Mouse (Mus musculus) CH12.LX (cell line): ENCODE data around the gene Cacul1. TPM values are rescaled to one million over a fixed set of nuclear protein-coding genes. Genes with fewer than 3 reads are reported as not detected.
A peak's percentile ranks its signal among the peaks of the same experiment; 100 is the strongest.

ENCODE experiments used
- DNase-seq: peaks from one replicate; pipeline ENCODE4 v3.0.0-alpha.2; 2013; ENCODE audit errors: extremely low read depth
- H3K27ac ChIP-seq: 2 replicates; pipeline ENCODE4 v1.5.1; 2012; ENCODE audit warnings: low read depth, mild to moderate bottlenecking, control low read depth, moderate library complexity; ENCODE audit not compliant: insufficient read depth
- H3K27me3 ChIP-seq: replicated peaks from 2 replicates; pipeline ENCODE3; 2012; ENCODE audit warnings: inconsistent platforms
- H3K36me3 ChIP-seq, 2 experiments: replicated peaks in 1 of 2; 2 replicates each; pipeline versions ENCODE3 to v1.6.1; 2012; ENCODE audit warnings: inconsistent platforms in 1 of 2, low read length in 1 of 2, mild to moderate bottlenecking in 1 of 2, mixed read lengths in 1 of 2, moderate library complexity in 1 of 2; ENCODE audit not compliant: control insufficient read depth in 1 of 2, insufficient read depth in 1 of 2
- H3K4me1 ChIP-seq, 2 experiments: 2 replicates each; pipeline ENCODE4 v1.6.1; 2012; ENCODE audit warnings: inconsistent platforms in 1 of 2, moderate library complexity in 1 of 2; ENCODE audit not compliant: insufficient read depth in 2 of 2, control insufficient read depth in 1 of 2
- H3K4me2 ChIP-seq: 2 replicates; pipeline ENCODE4 v1.6.1; 2012; ENCODE audit warnings: low read depth, mild to moderate bottlenecking, control low read depth; ENCODE audit not compliant: poor library complexity, insufficient read depth, severe bottlenecking
- H3K4me3 ChIP-seq, 3 experiments: fragments of 150-350 bp in 1 of 3; sonication (generic) in 1 of 3; replicated peaks in 1 of 3; 2 replicates each; pipeline versions ENCODE3 to v1.5.1; 2011 to 2012; ENCODE audit warnings: low read depth in 2 of 3, low read length in 2 of 3, mild to moderate bottlenecking in 2 of 3, moderate library complexity in 2 of 3, control low read depth in 1 of 3, improper control_type of control experiment in 1 of 3, inconsistent platforms in 1 of 3, mixed read lengths in 1 of 3; ENCODE audit not compliant: poor library complexity in 1 of 3
- H3K79me2 ChIP-seq: replicated peaks from 2 replicates; pipeline ENCODE4 v1.6.1; 2012; ENCODE audit warnings: mild to moderate bottlenecking, moderate library complexity; ENCODE audit not compliant: control insufficient read depth, poor library complexity, insufficient read depth, severe bottlenecking; ENCODE audit errors: extremely low read depth
- H3K9ac ChIP-seq: 2 replicates; pipeline ENCODE4 v1.6.1; 2012; ENCODE audit warnings: low read depth, mild to moderate bottlenecking, control low read depth, moderate library complexity; ENCODE audit not compliant: insufficient read depth
- H3K9me3 ChIP-seq: replicated peaks from 2 replicates; pipeline ENCODE3; 2012; ENCODE audit warnings: low read length, inconsistent platforms, mixed read lengths
- BHLHE40 ChIP-seq: IDR thresholded peaks from 2 replicates; pipeline ENCODE4 v1.6.1; 2011; ENCODE audit warnings: mild to moderate bottlenecking, low read depth, low read length, improper control_type of control experiment
- CTCF ChIP-seq, 2 experiments: IDR thresholded peaks in 1 of 2; conservative IDR thresholded peaks in 1 of 2; 2 replicates each; pipeline ENCODE4 v1.5.1; 2011 to 2012; ENCODE audit warnings: low read depth in 2 of 2, low read length in 2 of 2, improper control_type of control experiment in 1 of 2, inconsistent platforms in 1 of 2, mild to moderate bottlenecking in 1 of 2, moderate library complexity in 1 of 2
- ELF1 ChIP-seq: IDR thresholded peaks from 2 replicates; pipeline ENCODE4 v1.6.1; 2014; ENCODE audit warnings: low read depth, mild to moderate bottlenecking, inconsistent platforms, low read length, improper control_type of control experiment
- EP300 ChIP-seq: IDR thresholded peaks from 2 replicates; pipeline ENCODE4 v1.6.1; 2011; ENCODE audit warnings: low read length, improper control_type of control experiment
- ETS1 ChIP-seq: conservative IDR thresholded peaks from 2 replicates; pipeline ENCODE4 v1.6.1; 2012; ENCODE audit warnings: low read depth, mild to moderate bottlenecking, inconsistent platforms, low read length, improper control_type of control experiment, moderate library complexity
- GABPA ChIP-seq: IDR thresholded peaks from 2 replicates; pipeline ENCODE4 v1.6.1; 2012; ENCODE audit warnings: low read depth, low read length, improper control_type of control experiment, inconsistent platforms; ENCODE audit not compliant: insufficient replicate concordance
- IRF4 ChIP-seq: IDR thresholded peaks from 2 replicates; pipeline ENCODE4 v1.6.1; 2014; ENCODE audit warnings: low read depth, mild to moderate bottlenecking, inconsistent platforms, low read length, improper control_type of control experiment
- JUN ChIP-seq: IDR thresholded peaks from 2 replicates; pipeline ENCODE4 v1.6.1; 2011; ENCODE audit warnings: low read depth, mild to moderate bottlenecking, low read length, improper control_type of control experiment, moderate library complexity; ENCODE audit not compliant: insufficient read depth
- KAT2A ChIP-seq: IDR thresholded peaks from 2 replicates; pipeline ENCODE4 v1.6.1; 2012; ENCODE audit warnings: low read length, improper control_type of control experiment, inconsistent platforms; ENCODE audit not compliant: insufficient replicate concordance
- MAX ChIP-seq: IDR thresholded peaks from 2 replicates; pipeline ENCODE4 v1.6.1; 2011; ENCODE audit warnings: low read length, improper control_type of control experiment
- MEF2A ChIP-seq: IDR thresholded peaks from 2 replicates; pipeline ENCODE4 v1.6.1; 2014; ENCODE audit warnings: low read depth, mild to moderate bottlenecking, inconsistent platforms, low read length, improper control_type of control experiment, borderline replicate concordance
- NELFE ChIP-seq: IDR thresholded peaks from 2 replicates; pipeline ENCODE4 v1.6.1; 2011; ENCODE audit warnings: low read depth, low read length, improper control_type of control experiment
- POLR2A ChIP-seq: IDR thresholded peaks from 2 replicates; pipeline ENCODE4 v1.6.1; 2011; ENCODE audit warnings: low read depth, mild to moderate bottlenecking, improper control_type of control experiment, low read length
- POLR2AphosphoS2 ChIP-seq: IDR thresholded peaks from 2 replicates; pipeline ENCODE4 v1.6.1; 2011; ENCODE audit warnings: low read depth, low read length, improper control_type of control experiment
- RAD21 ChIP-seq: IDR thresholded peaks from 2 replicates; pipeline ENCODE4 v1.6.1; 2011; ENCODE audit warnings: low read depth, mild to moderate bottlenecking, low read length, improper control_type of control experiment, moderate library complexity
- SIN3A ChIP-seq: IDR thresholded peaks from 2 replicates; pipeline ENCODE4 v1.6.1; 2012; ENCODE audit warnings: low read length, improper control_type of control experiment, inconsistent platforms
- SMC3 ChIP-seq: IDR thresholded peaks from 2 replicates; pipeline ENCODE4 v1.6.1; 2011; ENCODE audit warnings: low read depth, low read length, improper control_type of control experiment
- TBP ChIP-seq: conservative IDR thresholded peaks from 2 replicates; pipeline ENCODE4 v1.6.1; 2011; ENCODE audit warnings: low read depth, low read length, improper control_type of control experiment
- USF1 ChIP-seq: IDR thresholded peaks from 2 replicates; pipeline ENCODE4 v1.6.1; 2014; ENCODE audit warnings: low read depth, mild to moderate bottlenecking, inconsistent platforms, low read length, improper control_type of control experiment
- ZC3H11A ChIP-seq: IDR thresholded peaks from 2 replicates; pipeline ENCODE4 v1.6.1; 2012; ENCODE audit warnings: low read depth, mild to moderate bottlenecking, inconsistent platforms, low read length, improper control_type of control experiment
- ZMIZ1 ChIP-seq: IDR thresholded peaks from 2 replicates; pipeline ENCODE4 v1.6.1; 2012; ENCODE audit warnings: low read depth, mild to moderate bottlenecking, inconsistent platforms, low read length, improper control_type of control experiment
- ZNF384 ChIP-seq: IDR thresholded peaks from 2 replicates; pipeline ENCODE4 v1.6.1; 2012; ENCODE audit warnings: low read depth, low read length, improper control_type of control experiment, inconsistent platforms
- dilution Hi-C: fragments of 300-500 bp; cut with MboI; formaldehyde crosslinking; loops from 2 replicates; pipeline ENCODE4 v1.14.3; 2020; ENCODE audit warnings: low sequenced_read_pairs; ENCODE audit not compliant: extremely low pct_unique_long_range_greater_than_20kb, extremely low pct_ligation_motif_present
- in situ Hi-C: fragments of 300-500 bp; cut with MboI; formaldehyde crosslinking; loops from 3 replicates; pipeline ENCODE4 v1.14.3; 2019; ENCODE audit warnings: low sequenced_read_pairs, low pct_ligation_motif_present, low pct_unique_long_range_greater_than_20kb, mixed read lengths
- polyA plus RNA-seq: library from polyadenylated mRNA; unstranded; fragments of >175 nt; gene quantifications from 2 replicates; pipeline ENCODE4 v1.2.1, GENCODE M21; 2012; ENCODE audit warnings: low read depth; ENCODE audit not compliant: insufficient read length
- total RNA-seq, 2 experiments: library from RNA; depleted of rRNA; stranded (reverse); fragments of 300-350 nt in 1 of 2; fragments of >200 nt in 1 of 2; gene quantifications; 2 replicates each; pipeline ENCODE4 v1.2.3; 2012 to 2014

The Cacul1 gene
- total and polyA plus RNA-seq, 3 experiments = 17.8 to 45.7 (median 44.6) TPM

GRCm38 (mm10) chr19:60554866-60555438 lies 25.9 kb downstream of the Cacul1 start:
- no peak overlapping the region for H3K4me3 ChIP-seq
- H3K4me1 ChIP-seq = peaks cover 0 to 21% of the 10 kb centered on the region in 2 experiments; a peak in 2 of 4 replicates
- no peaks in the 10 kb centered on the region for H3K27me3 ChIP-seq
- peaks cover 11 to 52% of the 10 kb centered on the region in 2 experiments for H3K36me3 ChIP-seq
- H3K79me2 ChIP-seq = no peaks in the 10 kb centered on the region
- H3K9ac ChIP-seq = no peak overlapping the region
- TF ChIP-seq ETS1 (no peak), IRF4 (no peak), NELFE (no peak), USF1 (no peak), KAT2A (no peak), MEF2A (no peak), JUN (no peak), SMC3 (no peak), GABPA (no peak), EP300 (no peak), RAD21 (no peak), ZC3H11A (no peak), ZMIZ1 (no peak), SIN3A (no peak), MAX (no peak), BHLHE40 (no peak), ZNF384 (no peak), POLR2AphosphoS2 (no peak)
- no peak overlapping the region for H3K4me2 ChIP-seq
- in situ Hi-C loops (no loop called here), dilution Hi-C loops (no loop called here)
- no peak for DNase-seq
- no peak overlapping the region for H3K27ac ChIP-seq
- H3K9me3 ChIP-seq = no peaks in the 10 kb centered on the region

- H3K27ac ChIP-seq = no peak overlapping the region
- H3K4me1 ChIP-seq = peaks cover 0 to 36% of the 10 kb centered on the region in 2 experiments; a peak in 2 of 4 replicates
- DNase-seq = peak; percentile 62
- H3K9me3 ChIP-seq = no peaks in the 10 kb centered on the region
- no peak overlapping the region for H3K4me2 ChIP-seq
- no peak overlapping the region for H3K4me3 ChIP-seq
- dilution Hi-C loops (no loop called here), in situ Hi-C loops (no loop called here)
- TF ChIP-seq ZNF384 = peak; percentile 75
- TF ChIP-seq TBP = no peak
- TF ChIP-seq POLR2AphosphoS2 = no peak
- no peak for TF ChIP-seq USF1
- TF ChIP-seq POLR2A = no peak
- no peak for TF ChIP-seq KAT2A
- peak; percentile 66 for TF ChIP-seq RAD21
- TF ChIP-seq MAX = no peak
- no peak for TF ChIP-seq ELF1
- peak; percentile 42; the same call in 1 of the 2 replicates for TF ChIP-seq SMC3
- TF ChIP-seq ZMIZ1 = no peak
- TF ChIP-seq GABPA = no peak
- TF ChIP-seq CTCF (conservative IDR thresholded peaks at IDR 0.05 in 1 of 2, IDR thresholded peaks at IDR 0.05 in 1 of 2; ENCODE audit: low read depth in 2 of 2, low read length in 2 of 2) = peak; percentile 62 to 76; a peak in 3 of 4 replicates
- H3K9ac ChIP-seq = no peak overlapping the region
- H3K79me2 ChIP-seq = no peaks in the 10 kb centered on the region
- peaks cover 13 to 56% of the 10 kb centered on the region in 2 experiments for H3K36me3 ChIP-seq
- no peaks in the 10 kb centered on the region for H3K27me3 ChIP-seq
Measured at GRCm38 (mm10) chr19:60553501-60553900, 27.3 kb downstream of the Cacul1 start.
